Mouse (Mus musculus) heart, postnatal 4 days (tissue): ENCODE results near the gene Add2. TPM values are rescaled to one million over a fixed set of nuclear protein-coding genes. Genes with fewer than 3 reads are reported as not detected.

Source experiments
- DNase-seq: peaks from one replicate; pipeline ENCODE4 v3.0.0; 2021
- total RNA-seq, 2 experiments: library from RNA; stranded (reverse); gene quantifications; 2 replicates each; pipeline ENCODE4 v1.2.3; 2021

Gene Add2
- total RNA-seq, 2 experiments from 2014 or later, result 2.3 to 3.3 TPM

GRCm38 (mm10) chr6:86050586-86051268, 22.2 kb downstream of the Add2 start:
- DNase-seq, result no peak

- DNase-seq, result peak; percentile 11
Observed at GRCm38 (mm10) chr6:86052032-86052459, 23.6 kb downstream of the Add2 start.

GRCm38 (mm10) chr6:86052556-86052955, 24.1 kb downstream of the Add2 start:
- DNase-seq, result no peak

- no peak for DNase-seq
Observed at GRCm38 (mm10) chr6:86053099-86053498, 24.6 kb downstream of the Add2 start.

GRCm38 (mm10) chr6:86053594-86053993, 25.1 kb downstream of the Add2 start:
- no peak for DNase-seq

GRCm38 (mm10) chr6:86058475-86058874, 30.0 kb downstream of the Add2 start:
- no peak for DNase-seq

- no peak for DNase-seq
Observed at GRCm38 (mm10) chr6:86059151-86059853, 30.8 kb downstream of the Add2 start.

GRCm38 (mm10) chr6:86060170-86060569, 31.7 kb downstream of the Add2 start:
- no peak for DNase-seq

GRCm38 (mm10) chr6:86062226-86062625, 33.7 kb downstream of the Add2 start:
- no peak for DNase-seq

GRCm38 (mm10) chr6:86062684-86063083, 34.2 kb downstream of the Add2 start:
- DNase-seq, result no peak

- no peak for DNase-seq
Observed at GRCm38 (mm10) chr6:86064318-86065016, 36.0 kb downstream of the Add2 start.

- no peak for DNase-seq
Observed at GRCm38 (mm10) chr6:86066727-86067126, 38.2 kb downstream of the Add2 start.

- no peak for DNase-seq
Observed at GRCm38 (mm10) chr6:86067145-86067544, 38.7 kb downstream of the Add2 start.

- DNase-seq, result no peak
Observed at GRCm38 (mm10) chr6:86069009-86069408, 40.5 kb downstream of the Add2 start.

GRCm38 (mm10) chr6:86069856-86070255, 41.4 kb downstream of the Add2 start:
- no peak for DNase-seq

- no peak for DNase-seq
Observed at GRCm38 (mm10) chr6:86070277-86070676, 41.8 kb downstream of the Add2 start.

- no peak for DNase-seq
Observed at GRCm38 (mm10) chr6:86073882-86074281, 45.4 kb downstream of the Add2 start.

- DNase-seq, result no peak
Observed at GRCm38 (mm10) chr6:86074538-86075204, 46.2 kb downstream of the Add2 start.

- no peak for DNase-seq
Observed at GRCm38 (mm10) chr6:86076525-86076924, 48.0 kb downstream of the Add2 start.

- no peak for DNase-seq
Observed at GRCm38 (mm10) chr6:86077880-86078279, 49.4 kb downstream of the Add2 start.

GRCm38 (mm10) chr6:86078361-86079010, 50.0 kb downstream of the Add2 start:
- no peak for DNase-seq

- DNase-seq, result no peak
Observed at GRCm38 (mm10) chr6:86079323-86079722, 50.8 kb downstream of the Add2 start.
